Mouse (Mus musculus): ENCODE results near the gene Olfr215.
"Not testable (repeated sequence)": the region's sequence is repeated elsewhere in the genome, so short reads cannot be mapped to it uniquely, and the experiment has no call there.

Olfr215 gene

DNA sequence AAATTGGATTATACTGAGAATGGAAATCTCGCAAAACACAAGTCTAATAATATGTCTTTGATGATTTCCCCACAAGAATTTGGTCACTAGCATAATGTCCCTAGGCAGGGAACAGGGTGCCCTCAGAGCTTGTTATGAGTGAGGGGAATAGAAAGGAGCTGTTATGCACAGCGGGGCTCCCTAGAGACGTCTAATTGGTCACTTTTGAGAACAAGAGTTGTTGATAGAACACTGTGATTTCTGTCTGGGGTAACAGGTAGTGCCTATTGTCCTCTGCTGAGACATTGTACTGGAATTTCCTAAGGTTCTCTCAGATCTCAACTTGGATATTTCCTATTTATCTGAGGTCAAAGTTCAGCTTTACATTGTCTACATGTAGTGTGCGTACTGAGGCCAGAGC, at the start of gene Olfr215:
TSS of gene Olfr215 (minus strand) at position 101 of the 400 bp plus-strand sequence.
- no peak for DNase-seq

DNA sequence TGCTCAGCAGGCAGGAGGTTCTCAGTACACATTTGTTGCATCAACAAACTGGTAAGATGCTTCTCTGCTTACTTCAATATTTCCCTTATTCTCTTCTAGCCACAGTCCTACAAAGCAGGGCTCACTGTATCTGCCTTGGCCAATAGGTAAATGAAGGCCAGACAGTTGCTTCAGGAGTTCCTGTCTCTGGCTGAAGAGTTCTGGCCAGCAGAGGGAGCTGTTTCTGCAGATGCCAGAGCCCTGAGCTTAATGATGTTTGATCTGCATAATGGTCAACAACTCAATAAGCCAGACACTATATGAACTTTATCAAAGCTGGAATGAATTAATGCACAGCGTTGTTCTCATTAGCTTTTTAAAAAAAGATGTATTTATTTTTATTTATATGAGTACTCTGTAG, 48.1 kb upstream of the Olfr215 start:
- DNase-seq: peak; percentile 39

DNA sequence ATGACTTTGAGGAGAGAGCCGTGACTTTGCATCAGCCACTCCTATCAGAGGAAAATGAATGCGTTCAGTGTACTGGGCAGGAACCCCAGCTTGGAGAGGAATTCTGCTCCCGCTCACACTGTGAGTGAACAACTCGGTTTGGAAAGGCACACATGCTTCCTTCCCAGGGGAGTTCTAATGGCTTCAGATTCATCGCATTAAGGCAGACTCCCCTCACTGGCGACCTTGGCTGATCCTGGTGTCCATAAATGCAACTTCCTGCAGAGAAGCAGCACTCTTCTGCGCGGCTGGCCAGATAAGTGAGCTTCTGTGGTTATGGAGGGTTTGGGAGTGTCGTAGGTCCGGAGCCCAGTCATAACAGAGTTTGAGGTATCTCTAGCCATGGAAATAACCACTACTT, 45.8 kb upstream of the Olfr215 start:
- DNase-seq: no peak

DNA sequence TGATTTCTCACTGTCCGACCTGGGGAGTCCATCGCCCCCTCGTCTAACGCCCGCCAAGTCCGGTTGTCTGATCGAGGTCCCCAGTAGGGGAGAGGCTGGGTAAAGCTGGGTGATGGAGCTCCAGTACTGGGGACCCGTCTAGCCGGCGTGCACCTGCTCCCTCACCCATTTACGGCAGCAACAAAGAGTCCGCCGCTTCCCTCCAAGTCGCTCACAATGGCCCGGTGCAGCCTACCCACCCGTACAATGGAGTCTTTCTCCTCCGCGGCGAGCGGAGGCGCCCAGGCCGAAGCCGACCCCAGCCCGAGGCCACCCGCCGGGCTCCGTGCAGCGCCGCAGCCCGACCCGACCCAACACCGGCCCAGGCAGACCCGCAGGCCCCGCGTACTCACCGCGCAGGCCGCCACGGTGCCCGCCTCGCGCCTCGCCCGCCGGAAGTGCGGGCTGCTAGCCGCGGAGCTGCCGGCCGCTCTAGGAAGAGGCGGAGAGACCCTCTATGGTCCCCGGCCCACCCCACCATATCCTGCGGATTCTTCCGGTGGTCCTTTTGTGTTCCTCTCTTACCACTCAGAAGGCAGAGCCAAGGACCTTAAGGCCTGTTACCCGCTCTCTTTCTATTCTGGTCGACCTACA, 44.7 kb upstream of the Olfr215 start, which contains the start of gene Zfp422:
TSS of gene Zfp422 (minus strand) at position 461 of the 633 bp plus-strand sequence.
- peak; percentile 61 for DNase-seq

DNA sequence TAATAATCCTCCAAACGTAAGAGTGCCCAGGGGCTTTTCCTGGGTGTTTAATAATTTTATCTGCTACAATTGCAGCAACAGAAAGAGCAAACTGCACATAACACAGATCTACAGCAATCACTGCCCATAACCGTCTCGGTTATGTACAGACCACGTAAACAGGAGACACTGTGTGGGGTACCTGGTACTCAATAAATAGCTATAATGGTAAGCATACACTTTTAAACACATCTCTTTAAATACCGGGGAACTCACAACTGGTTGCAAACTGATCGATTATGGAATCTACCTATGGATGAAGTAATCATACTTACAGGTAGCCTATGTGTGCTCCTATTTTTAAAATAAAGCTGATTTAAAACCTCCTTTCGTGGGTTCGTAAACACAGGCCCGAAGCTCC, 44.1 kb upstream of the Olfr215 start:
- DNase-seq: no peak

DNA sequence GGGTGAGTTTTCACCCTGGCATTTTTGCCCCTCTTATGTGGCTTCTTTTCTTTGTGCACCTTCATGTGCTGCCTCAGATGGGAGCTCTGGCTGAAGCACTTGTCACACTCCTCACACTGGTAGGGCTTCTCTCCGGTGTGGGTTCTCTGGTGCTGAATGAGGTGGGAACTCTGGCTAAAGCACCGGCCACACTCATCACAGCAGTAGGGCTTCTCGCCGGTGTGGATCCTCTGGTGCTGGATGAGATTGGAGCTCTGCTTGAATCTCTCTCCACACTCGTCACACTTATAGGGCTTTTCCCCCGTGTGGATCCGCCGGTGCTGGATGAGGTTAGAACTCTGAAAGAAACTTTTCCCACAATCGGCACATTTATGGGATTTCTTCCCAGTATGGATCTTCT, 42.4 kb upstream of the Olfr215 start:
- not testable (repeated sequence) for DNase-seq

DNA sequence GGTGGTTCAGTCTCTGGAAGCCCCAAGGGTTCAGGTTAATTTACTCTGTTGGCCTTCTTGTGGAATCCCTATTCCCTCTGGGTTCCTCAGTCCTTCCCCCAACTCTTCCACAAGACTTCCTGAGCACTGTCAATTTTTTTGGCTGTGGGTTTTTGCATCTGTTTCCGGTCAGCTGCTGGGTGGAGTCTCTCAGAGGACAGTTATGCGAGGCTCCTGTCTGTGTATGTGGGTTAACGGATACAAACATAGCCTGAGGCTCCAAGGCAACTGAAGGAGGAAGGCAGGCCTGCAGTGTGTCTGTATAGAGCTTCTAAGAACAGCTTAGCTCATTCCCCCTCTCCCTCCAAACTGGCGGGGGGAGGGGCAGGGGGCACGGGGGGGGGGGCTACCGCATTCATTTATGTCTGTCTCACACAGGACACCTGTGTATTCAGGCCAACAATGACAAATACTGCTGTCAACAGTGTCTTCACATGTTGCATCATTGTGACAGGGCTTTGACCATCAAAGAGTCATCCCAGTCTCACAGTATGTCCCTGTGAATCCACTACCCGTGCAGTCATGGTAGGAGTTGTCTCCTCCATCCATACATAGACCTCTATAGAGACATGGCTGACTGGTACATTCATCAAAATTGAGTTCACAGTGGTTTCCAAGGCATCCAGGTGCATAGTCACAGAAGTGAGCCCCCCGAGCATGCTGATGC, 37.5 kb upstream of the Olfr215 start:
- DNase-seq: no peak

DNA sequence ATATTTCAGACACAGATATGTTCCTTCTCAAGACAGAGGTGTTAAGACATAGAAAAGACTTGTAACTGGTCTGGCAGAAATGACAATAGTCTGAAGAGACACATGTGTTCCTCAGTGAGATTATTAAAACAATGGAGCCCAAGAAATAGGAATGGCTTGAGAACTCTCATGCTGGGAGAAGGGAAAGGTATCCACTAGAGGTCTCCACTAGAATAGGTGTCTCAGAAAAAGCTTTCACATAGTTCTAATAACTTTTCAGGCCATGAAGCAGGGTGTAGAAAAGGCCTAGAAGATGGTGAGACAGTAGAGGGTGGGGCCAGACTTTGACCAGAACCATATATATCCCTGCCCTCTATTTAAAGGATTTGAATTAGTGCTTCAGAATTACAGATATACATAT, 34.1 kb upstream of the Olfr215 start:
- no peak for DNase-seq

DNA sequence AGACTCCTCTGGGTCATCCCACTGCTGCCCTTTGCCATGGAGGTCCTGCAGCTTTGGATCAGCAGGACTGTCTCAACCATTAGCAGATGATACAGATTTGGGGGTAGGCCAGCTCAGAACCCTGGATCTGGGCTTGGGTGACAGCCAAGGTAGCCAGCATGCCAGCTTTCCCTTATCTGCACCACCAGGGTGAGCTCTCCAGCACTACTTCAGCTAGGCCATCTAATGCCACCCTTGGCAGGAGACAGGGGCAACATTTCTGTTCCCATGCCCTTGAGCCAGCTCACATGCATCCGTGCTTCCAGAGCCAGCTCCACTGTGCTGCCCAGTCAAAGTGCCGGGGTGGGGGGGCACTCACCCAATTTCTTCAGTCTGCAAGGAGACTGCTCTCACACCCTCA, 31.7 kb upstream of the Olfr215 start:
- no peak for DNase-seq

DNA sequence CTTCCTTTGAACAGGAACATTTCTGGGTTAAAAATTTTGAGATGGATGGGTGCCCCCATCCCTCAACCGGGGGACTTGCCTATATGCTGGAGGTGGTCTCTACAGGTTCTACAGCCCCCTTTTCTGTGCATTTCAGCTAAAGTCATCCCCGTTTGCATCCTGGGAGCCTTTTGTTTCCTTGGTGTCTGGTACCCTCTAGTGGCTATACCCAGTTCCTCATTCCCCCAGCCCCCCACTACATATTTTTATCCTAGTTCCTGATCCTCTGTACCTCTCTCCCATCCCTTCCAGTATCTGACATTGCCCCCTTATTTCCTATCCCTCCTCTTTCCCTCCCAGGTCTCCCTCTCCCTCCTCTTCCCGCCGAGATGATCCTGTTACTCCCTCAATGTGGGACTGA, 23.2 kb upstream of the Olfr215 start:
- no peak for DNase-seq

DNA sequence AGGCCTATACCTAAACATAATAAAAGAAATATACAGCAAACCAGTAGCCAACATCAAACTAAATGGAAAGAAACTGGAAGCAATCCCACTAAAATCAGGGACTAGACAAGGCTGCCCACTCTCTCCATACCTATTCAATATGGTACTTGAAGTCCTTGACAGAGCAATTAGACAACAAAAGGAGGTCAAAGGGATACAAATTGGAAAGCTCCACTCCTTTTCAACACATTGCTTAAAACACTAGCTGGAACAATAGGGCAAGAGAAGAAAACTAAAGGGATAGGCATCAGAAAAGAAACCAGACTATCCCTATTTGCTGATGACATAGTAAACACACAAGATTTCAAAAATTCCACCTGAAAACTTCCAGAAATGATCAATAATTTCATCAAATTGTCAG, 17.0 kb upstream of the Olfr215 start:
- not testable (repeated sequence) for DNase-seq

DNA sequence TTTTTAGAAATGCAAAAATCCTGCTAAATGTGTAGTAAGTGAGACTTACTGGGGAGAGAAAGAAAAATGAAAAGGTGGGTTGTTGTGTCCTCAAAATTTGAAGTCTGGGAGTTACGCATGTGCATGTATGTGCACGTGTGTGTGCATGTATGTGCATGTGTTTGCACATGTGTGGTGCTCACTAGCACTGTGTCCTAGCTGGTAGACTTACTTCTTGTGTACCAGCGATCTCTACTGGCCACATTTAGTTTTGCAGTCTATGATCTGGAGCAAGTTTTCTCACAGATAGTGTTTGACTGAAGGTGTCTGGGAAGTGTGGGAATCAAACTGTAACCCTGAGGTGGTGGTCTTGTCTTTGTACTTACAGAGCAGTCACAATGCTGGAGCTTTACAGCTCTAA, 14.2 kb downstream of the Olfr215 start:
- peak; percentile 18 for DNase-seq

DNA sequence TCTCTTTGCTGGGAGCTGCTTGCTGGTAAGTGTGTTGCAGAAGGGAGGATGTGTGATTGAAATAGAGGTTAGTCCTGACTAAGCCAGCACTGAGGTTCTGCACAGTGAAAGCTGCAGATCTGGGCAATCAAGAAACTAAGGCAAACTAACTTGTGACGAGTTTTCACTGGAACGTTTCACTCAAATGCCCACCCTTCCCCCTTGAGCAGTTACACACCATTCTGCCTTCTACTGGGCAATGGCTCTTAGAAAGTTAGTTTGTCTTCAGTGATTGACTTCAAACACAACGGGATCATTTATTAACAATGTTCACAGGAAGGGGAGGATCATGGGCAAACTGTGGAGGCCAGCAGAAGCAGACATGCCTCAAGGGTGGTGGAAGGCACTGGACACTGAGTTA, 29.0 kb downstream of the Olfr215 start:
- DNase-seq: no peak

DNA sequence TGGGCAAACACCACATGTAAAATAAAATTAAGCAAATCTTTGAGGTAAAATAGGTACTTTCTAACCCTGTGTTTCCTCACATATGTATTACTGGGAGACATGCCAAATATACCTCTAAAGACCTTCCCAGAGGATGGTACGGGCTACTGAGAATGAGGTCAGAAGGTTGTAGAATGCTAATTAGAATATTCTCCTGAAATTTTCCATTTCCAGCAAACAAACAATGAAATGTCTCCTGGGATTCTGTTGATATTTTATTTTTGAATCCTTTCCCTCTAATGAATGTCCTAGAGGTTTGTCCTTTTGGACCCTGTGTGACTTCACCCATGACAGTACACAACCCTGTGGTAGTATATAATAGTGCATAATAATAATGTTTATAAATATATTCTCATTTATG, 30.1 kb downstream of the Olfr215 start, which contains the start of gene Olfr214:
TSS of gene Olfr214 (plus strand) at position 301 of the 400 bp plus-strand sequence.
- no peak for DNase-seq

DNA sequence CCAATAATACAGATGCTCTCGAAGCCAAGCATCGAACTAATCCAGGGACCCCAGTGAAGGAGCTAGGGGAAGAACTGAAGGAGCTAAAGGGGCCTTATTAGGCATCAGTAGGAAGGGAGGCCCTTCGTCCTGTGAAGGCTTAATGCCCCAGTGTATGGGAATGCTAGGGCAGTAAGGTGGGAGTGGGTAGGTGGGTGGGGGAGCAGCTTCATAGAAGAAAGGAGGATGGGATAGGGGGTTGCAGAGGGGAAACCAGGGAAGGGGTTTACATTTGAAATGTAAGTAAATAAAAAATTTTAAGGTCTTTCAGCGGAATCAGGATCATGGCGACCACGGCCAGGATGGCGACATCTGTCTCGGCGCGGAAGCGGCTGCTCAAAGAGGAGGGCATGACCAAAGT, 33.2 kb downstream of the Olfr215 start, which contains the start of gene Gm5580:
TSS of gene Gm5580 (plus strand) at position 301 of the 400 bp plus-strand sequence.
- not testable (repeated sequence) for DNase-seq

DNA sequence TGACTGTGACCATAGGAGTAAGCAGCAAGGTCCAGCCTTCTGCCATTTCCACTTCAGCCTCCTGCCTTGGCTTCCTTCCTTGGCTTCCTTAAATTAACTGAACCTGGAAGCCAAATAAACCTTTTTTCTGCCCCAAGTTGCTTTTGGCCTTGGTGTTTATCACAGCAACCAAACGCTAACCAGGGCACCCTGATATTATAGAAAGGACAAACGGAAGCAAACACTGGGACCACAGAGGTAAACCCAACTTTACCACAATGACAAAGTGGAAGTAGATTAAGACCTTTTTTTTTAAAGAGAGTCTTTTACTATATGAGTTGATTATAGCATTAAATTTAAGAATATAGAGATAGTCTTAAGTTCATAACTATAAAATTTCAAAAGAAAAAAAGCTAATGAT, 41.5 kb downstream of the Olfr215 start:
- no peak for DNase-seq

DNA sequence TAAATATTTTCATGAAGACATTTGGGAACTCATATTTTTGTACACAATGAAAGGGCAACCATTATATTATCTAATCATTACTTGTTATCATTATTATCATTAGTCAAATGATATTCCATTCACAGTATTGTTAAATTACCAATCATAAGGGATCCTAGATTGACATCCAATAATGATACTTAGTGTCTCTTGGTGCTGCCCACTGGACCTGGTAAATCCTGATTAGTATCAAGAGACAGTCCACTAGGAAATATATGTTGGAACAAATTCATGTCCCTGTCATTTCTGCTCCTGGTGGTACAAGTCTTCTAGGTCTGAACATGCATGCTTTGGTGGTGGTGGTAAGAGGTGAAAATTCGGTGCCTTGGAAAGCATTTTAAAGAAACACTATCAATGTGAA, 45.8 kb downstream of the Olfr215 start, which contains the start of gene Olfr213:
TSS of gene Olfr213 (plus strand) at position 301 of the 400 bp plus-strand sequence.
- no peak for DNase-seq

Measured in cerebellum, adult 11 months (tissue).